Mouse (Mus musculus) cerebellum, adult 11 months (tissue): ENCODE measurements around the gene Il33.
"Not testable (repeated sequence)": the region's sequence is repeated elsewhere in the genome, so short reads cannot be mapped to it uniquely, and the experiment has no call there.

Experiments used
- DNase-seq: peaks from one replicate; pipeline ENCODE4 v3.0.0; 2022

Il33 gene

GRCm38 (mm10) chr19:29941208-29941607 lies 16.3 kb downstream of the Il33 start:
- DNase-seq: no peak

GRCm38 (mm10) chr19:29942358-29942757 lies 17.4 kb downstream of the Il33 start:
- no peak for DNase-seq

GRCm38 (mm10) chr19:29944426-29944825 lies 19.5 kb downstream of the Il33 start:
- no peak for DNase-seq

DNA sequence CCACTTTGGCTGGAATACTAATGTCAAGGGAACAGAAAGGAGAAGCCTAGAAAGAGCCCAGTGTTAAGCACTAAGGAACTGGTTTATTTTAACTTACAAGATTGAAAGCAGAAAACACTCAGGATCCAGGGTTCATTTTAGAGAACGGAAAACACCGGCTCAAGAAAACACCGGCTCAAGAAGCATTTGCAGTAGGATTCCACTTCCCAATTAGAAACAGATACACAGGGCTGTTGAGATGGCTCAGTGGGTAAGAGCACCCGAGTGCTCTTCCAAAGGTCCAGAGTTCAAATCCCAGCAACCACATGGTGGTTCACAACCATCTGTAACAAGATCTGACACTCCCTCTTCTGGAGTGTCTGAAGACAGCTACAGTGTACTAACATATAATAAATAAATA lies 20.0 kb downstream of the Il33 start:
- not testable (repeated sequence) for DNase-seq

DNA sequence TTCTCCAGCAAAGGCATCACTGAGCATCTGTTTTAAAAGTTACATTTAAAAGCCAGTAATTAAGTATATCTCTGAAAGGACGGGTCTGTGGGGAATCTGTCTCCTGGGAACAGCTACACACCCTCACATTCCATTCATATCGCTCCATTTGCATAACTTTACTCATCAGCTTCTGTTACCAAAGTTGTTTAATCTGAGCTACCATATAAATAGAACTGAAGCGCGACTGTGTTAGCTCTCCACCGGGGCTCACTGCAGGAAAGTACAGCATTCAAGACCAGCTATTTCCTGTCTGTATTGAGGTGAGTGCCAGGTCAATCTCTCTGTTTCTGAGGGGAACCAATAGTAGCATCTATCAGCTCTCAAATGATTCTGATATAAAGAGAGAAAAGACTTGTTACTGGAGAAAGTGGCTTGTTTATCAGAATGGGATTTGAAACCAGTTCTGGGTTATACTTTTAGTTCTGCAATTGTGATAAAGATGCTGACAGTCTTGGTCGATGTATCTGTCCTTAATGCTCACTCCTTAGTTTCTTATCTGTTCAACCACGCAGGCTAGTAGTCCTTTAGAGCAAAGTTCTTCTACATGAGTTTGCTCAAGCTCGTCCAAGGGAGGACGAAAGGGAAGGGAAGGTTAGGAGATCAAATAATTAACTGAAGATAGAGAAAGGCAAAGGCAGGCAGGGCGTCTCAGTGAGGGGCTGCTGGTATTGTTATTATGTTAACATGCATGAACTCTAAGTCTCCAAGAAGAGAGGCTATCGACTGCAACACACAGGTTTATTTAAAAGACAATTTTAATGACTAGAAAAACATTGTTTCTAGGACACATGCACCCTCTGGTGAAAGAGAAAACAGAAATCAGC lies 20.9 kb downstream of the Il33 start:
- DNase-seq: no peak

- no peak for DNase-seq
These were observed 21.5 kb downstream of the Il33 start for GRCm38 (mm10) chr19:29946423-29946716.

DNA sequence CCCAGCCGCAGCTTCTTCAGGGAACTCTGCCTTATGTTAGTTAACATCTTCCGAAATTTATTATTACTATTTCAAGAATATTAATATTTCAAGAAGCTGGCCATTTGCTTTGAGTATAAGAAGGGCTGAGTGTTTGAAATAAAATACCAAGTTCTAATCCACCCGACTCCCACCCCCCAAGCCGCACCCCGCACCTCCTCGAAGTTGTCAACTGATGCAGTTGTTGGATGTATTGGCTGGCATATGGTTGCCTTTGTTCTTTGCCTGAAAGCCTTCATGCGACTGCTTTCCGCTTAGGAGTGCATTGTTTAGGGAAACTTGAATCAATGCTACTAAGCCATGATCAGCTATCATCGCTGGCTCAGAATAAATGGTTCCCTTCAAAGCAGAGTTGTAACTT lies 22.1 kb downstream of the Il33 start:
- DNase-seq: no peak

DNA sequence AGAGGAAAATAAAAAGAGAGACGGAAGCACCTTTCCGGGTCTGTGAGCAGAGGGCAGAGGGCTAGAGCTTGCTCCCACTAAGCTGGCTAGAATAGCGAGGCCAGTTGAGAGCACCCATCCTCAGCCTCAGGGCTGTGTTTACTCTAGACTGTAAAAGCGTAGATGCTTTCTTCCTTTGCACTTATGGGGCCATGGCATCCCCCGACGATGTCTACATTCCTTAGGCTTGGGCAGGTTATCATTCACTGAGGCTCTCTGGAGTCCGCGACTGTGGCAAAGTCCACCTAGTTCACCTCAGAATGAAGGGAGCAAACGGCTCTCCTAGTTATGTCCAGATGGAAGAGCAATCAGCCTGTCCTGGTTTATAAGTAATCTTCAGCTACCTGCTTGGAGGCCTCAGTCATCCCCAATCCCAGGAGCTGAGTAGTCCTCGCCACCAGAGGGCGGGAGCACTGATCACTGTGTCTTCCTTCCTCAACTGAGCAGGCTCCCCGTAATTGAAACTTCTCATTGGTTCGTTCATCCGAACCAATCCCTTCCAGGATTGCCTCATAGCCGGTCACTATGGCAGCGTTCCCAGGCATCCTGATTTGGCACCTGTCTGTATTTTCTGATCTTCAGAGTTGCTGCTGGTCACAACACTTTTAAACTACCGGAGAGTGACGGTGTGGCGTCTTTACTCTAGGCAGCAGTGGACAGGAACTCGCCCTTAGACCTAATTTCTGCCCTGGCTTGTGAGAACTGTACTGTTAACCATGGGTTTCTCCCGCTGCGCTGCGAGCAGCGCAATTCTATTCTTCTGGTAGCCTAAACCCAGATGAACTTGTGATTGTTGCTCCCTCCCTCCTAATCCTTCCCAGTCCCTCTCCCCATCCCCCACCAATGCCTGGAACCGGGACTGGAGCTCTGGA lies 23.2 kb downstream of the Il33 start:
- DNase-seq: peak; percentile 24

DNA sequence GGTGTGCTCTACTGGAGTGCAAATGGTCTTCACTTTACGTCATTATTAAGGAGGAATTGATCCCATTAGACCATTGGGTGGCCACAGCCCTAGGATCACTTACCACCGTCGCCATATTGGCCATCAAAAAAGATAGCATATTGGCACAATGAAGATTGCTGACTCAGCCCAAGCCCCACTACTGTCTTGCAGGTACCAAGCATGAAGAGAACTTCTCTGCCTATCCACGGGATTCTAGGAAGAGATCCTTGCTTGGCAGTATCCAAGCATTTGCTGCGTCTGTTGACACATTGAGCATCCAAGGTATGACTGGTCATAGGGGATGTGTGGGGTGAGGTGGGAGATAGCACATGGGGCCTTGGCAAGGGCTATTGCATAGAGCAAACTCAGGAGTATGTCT lies 27.6 kb downstream of the Il33 start:
- DNase-seq: no peak

DNA sequence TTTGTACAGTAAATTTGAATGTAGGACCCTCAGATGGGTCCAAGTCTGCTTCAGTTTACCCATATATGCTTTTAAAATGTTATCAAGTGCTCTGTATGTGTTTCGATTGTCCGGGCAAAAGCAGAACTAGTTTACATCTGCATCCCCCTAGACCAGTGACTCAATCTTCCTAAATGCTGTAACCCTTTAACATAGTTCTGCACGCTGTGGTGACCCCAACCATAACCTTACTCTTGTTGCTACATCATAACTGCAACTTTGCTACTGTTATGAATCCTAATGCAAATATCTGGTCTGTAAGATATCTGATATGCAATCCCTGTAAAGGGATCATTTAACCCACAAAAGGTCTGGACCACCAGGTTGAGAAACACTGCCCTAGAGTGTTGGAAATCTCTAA lies 28.9 kb downstream of the Il33 start:
- DNase-seq: no peak

GRCm38 (mm10) chr19:29955454-29955853 lies 30.5 kb downstream of the Il33 start:
- DNase-seq: no peak

DNA sequence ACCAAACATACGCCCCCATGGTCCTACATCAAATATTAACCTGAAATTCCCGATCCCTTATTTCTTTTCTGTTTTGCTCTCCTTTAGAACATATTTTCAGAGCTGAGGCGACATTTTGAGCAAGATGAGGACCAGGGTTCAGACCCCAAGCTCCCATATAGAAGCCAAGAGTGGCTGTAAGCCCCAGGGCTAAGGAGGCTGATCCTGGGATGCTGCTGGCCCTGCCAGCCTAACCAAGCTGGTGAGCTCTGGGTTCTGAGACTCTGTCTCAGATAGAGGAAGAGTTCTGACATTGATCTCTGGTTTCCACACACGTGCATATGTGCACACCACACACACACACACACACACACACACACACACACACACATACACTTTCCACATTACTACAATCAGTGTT lies 36.0 kb downstream of the Il33 start:
- no peak for DNase-seq

DNA sequence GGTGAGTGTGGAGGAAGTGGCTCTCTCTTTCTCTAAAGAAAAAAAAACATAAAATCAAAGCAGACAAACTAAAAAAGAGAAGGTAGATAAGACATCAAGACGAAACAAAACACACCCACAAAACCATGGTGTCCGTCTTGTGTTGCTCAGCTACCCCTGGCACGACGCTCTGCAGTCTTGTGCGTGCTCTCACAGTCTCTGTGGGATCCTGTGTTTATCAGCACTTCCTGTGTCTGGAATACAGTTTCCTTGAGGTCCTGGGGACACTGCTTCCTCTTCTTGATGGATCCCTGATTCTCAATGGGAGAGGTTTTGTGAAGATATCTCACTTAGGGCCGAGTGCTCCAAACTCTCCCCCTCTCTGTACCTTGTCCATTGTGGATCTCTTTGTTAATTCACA lies 36.9 kb downstream of the Il33 start:
- DNase-seq: no peak

- DNase-seq: no peak
These were observed 38.7 kb downstream of the Il33 start for GRCm38 (mm10) chr19:29963598-29964092.

GRCm38 (mm10) chr19:29967960-29968359 lies 43.0 kb downstream of the Il33 start:
- DNase-seq: no peak

DNA sequence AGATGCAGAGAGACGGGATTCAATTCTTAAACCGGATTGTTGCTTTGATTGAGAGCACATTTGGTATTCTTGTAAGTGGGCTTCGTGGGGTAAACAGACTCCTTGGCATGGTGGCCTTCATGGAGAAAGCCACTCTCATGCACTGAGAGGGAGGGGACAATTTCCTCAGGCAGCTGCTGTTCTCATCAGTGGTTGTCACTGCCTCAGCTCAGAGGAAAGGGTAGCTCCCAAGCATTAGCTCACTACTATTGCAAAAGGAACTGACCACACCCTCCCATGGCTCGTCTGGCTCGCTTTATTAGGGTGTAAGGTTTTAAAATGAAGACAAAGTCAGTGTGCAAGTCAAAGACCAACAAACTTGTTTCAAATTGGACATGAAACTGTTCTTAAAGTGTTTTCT lies 48.5 kb downstream of the Il33 start:
- no peak for DNase-seq

DNA sequence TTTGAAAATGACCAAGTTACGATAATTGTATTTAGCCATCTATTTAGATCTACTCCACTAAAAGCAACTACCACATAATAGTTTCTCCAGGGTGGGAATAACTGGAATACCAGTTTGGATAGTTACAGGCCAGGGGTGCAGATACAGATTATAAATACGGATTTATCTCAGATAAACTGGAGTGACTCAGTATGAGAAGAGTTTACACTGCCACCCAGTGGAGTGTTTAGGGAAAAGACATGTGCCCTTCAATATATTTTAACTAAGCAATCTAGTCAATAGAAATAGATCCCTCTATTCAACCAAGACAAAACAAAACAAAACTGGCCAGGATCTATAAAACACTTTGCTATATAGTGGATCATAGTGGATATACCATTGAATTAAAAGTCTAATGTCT lies 53.9 kb downstream of the Il33 start:
- DNase-seq: no peak

DNA sequence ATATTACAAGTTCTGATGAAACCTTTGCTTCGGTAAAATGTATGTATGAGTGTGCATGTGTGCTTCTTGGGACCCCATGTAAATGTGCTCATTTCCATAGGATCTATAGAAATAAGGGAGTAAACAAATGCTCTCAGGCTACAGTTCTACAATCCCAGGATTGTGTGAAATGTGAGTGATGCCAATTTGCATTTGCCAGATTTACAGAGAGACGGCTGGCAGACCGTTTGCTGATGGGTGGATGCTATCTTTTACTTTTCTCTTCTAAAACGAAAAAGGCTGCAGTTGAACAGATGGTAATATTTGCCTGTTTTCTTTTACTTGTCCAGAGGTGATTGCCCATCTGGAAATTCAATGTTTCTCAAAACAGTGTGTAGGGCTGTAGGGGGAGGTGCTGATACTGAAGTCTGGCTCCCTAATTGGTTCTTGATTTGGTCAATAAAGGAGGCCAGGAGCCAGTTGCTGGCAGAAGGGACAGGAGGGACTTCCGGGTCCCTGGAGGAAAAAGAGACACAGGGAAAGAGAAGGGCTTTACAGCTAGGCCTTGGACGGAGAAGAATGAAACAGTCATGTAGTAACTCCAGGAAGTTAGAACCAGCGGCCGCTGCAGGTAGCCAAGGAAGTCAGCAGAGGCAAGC lies 54.7 kb downstream of the Il33 start:
- no peak for DNase-seq

DNA sequence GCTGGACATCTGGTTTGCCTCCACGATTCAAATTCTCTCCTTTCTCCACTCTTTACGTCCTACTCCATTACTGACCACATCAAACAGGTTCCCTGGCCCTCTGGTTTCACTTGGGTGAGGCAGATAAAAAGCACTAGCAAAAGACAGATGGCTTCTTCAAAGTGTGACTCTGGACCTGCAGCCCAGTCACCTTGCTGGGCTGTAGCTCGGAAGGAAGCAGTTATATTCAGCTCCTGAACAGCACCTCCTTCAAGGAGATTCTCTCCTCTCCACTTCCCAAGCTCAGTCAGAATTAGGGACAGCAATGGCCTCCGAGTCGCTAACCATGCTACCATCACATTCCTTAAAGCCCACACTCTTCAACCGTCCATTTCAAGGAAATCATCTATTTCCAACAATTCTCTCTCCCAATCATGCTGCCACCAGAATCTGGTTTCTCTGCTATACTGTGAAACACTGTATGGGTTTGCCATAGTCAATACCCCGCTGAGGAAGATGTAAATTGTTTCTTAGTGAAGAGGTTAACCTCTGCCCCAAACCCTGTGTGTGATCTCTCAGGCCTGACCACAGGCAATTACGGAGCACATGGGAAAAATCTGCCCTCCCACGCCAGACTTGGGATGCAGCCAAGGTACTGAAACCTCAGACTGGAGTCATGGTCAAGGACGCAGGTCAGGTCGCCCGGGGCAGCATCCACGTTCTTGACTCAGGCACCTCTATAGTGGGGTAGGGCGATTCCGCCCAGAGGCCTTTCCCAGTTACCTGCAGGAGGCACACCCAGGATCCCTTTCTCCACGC lies 59.5 kb downstream of the Il33 start:
- no peak for DNase-seq

GRCm38 (mm10) chr19:29986464-29987091 lies 61.7 kb downstream of the Il33 start:
- DNase-seq: no peak

- no peak for DNase-seq
These were observed 75.8 kb downstream of the Il33 start for GRCm38 (mm10) chr19:30000406-30001365.
